Mouse (Mus musculus) stomach, postnatal 0 days (tissue): Measurements from ENCODE around the gene Arpp19. TPM values are rescaled to one million over a fixed set of nuclear protein-coding genes. Genes with fewer than 3 reads are reported as not detected.

Experiments used
- ATAC-seq: fragments of 200-750 bp; cut with Nextera tagmentation; 2 replicates; pipeline ENCODE4 v1.8.0; 2017; ENCODE audit not compliant: low FRiP score, low TSS enrichment
- DNase-seq: peaks from one replicate; pipeline ENCODE4 v3.0.0-alpha.2; 2016; ENCODE audit warnings: low spot score
- H3K27ac ChIP-seq: fragments of 300-500 bp; sonication (generic); replicated peaks from 2 replicates; pipeline ENCODE4 v1.5.1; 2014; ENCODE audit warnings: mild to moderate bottlenecking, control low read depth
- H3K27me3 ChIP-seq: fragments of 300-500 bp; sonication (generic); 2 replicates; pipeline ENCODE4 v1.6.1; 2014; ENCODE audit warnings: low read length; ENCODE audit not compliant: control insufficient read depth, insufficient read depth
- H3K36me3 ChIP-seq: fragments of 300-500 bp; sonication (generic); 2 replicates; pipeline ENCODE4 v1.6.1; 2014; ENCODE audit warnings: low read length, mixed read lengths; ENCODE audit not compliant: control insufficient read depth, insufficient read depth
- H3K4me1 ChIP-seq: fragments of 300-500 bp; sonication (generic); replicated peaks from 2 replicates; pipeline ENCODE4 v1.6.1; 2014; ENCODE audit warnings: antibody characterized with exemption; ENCODE audit not compliant: control insufficient read depth, insufficient read depth
- H3K4me2 ChIP-seq: fragments of 300-500 bp; sonication (generic); replicated peaks from 2 replicates; pipeline ENCODE4 v1.6.1; 2014; ENCODE audit warnings: low read depth, mild to moderate bottlenecking, control low read depth, moderate library complexity
- H3K4me3 ChIP-seq: fragments of 300-500 bp; sonication (generic); 2 replicates; pipeline ENCODE4 v1.5.1; 2014; ENCODE audit warnings: low read depth, low read length, control low read depth
- H3K9ac ChIP-seq: fragments of 300-500 bp; sonication (generic); 2 replicates; pipeline ENCODE4 v1.6.1; 2014; ENCODE audit warnings: mild to moderate bottlenecking, low read length, control low read depth, mixed read lengths
- H3K9me3 ChIP-seq: fragments of 300-500 bp; sonication (generic); 2 replicates; pipeline ENCODE4 v1.6.1; 2016; ENCODE audit warnings: low read length; ENCODE audit not compliant: control insufficient read depth
- CTCF ChIP-seq: IDR thresholded peaks from 2 replicates; pipeline ENCODE4 v1.5.1; 2016; ENCODE audit warnings: antibody characterized with exemption, low read depth, mild to moderate bottlenecking, moderate library complexity
- EP300 ChIP-seq: optimal IDR thresholded peaks from 2 replicates; pipeline ENCODE3; 2016; ENCODE audit warnings: antibody characterized with exemption
- WGBS: fragments of 180-500 bp; shearing (Covaris S2); extraction: QIAGEN DNeasy Blood & Tissue Kit; methylation state at CpG from one replicate; pipeline ENCODE4 v1.1.7; 2014; 5-methylcytosine and 5-hydroxymethylcytosine counted together
- polyA plus RNA-seq: library from polyadenylated mRNA; unstranded; fragments of >200 nt; fragmentation: Nextera tagmentation; extraction: Ambion mirVana; gene quantifications from 2 replicates; pipeline ENCODE4 v1.2.1, GENCODE M21; 2015

Arpp19 gene
- polyA plus RNA-seq, 1 experiment from 2014 or later: 327 TPM

DNA sequence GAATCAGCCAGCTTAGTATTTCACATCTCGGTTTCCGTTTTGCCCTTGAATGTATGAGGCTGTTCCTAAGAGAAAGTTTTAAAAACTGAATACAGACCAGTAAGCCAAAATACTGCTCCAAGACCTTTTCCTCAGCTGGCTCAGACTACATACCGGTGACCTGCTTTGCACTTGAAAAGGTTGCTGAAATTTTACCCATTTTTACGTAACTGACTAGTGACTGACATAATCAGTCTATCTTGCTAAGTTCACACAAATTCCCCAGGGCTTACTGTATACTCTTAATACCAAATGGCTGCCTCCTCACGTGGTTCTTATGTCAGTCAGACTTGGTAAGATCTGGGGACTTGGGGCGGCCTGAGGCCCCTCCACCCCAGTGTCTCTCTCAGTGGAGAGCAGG is 18.2 kb upstream of the Arpp19 start:
- WGBS: 86% methylated on average over 6 of the region's 6 CpGs

GRCm38 (mm10) chr9:75019592-75019991 is 17.8 kb upstream of the Arpp19 start:
- TF ChIP-seq EP300: no peak
- no peak for TF ChIP-seq CTCF
- ATAC-seq (no peak), DNase-seq (no peak)
- no peak overlapping the region for H3K4me3 ChIP-seq
- H3K9me3 ChIP-seq: no peaks in the 10 kb centered on the region
- no peak overlapping the region for H3K4me2 ChIP-seq
- H3K27me3 ChIP-seq: no peaks in the 10 kb centered on the region
- H3K9ac ChIP-seq: no peak overlapping the region
- no peaks in the 10 kb centered on the region for H3K4me1 ChIP-seq
- peaks cover 8% of the 10 kb centered on the region; the same call in 1 of the 2 replicates for H3K36me3 ChIP-seq
- H3K27ac ChIP-seq: no peak overlapping the region
- WGBS: 70% methylated on average over 3 of the region's 3 CpGs

More for the DNA sequence above, 18.2 kb upstream of the Arpp19 start:
- no peak overlapping the region for H3K9ac ChIP-seq
- H3K4me2 ChIP-seq: no peak overlapping the region
- no peaks in the 10 kb centered on the region for H3K9me3 ChIP-seq
- H3K27ac ChIP-seq: no peak overlapping the region
- no peak overlapping the region for H3K4me3 ChIP-seq
- no peaks in the 10 kb centered on the region for H3K4me1 ChIP-seq
- H3K27me3 ChIP-seq: no peaks in the 10 kb centered on the region
- peaks cover 8% of the 10 kb centered on the region; the same call in 1 of the 2 replicates for H3K36me3 ChIP-seq
- no peak for DNase-seq
- TF ChIP-seq CTCF (no peak), EP300 (no peak)
- ATAC-seq: no peak

DNA sequence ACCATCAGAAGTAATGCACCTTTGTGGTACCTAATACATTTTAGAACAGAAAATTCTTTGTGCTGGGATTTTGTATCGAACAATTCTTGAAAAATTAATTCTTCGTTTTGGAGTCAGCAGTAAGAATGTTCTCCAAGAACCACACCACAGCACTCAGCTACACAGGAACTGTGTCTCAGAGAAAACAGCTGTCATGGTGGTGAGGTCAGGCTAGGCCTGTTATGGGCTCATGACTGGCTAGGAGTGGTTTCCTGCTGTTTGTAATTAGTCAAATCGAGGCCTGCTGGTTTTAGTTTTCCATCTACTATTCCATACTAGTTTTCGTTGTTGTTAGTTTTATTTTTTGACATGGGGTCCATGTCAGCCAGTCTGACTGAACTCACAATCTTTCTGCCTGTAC is 16.9 kb upstream of the Arpp19 start:
- ATAC-seq (no peak), DNase-seq (no peak)
- WGBS: 80% methylated on average over 4 of the region's 4 CpGs
- no peaks in the 10 kb centered on the region for H3K27me3 ChIP-seq
- peaks cover 8% of the 10 kb centered on the region; the same call in 1 of the 2 replicates for H3K36me3 ChIP-seq
- H3K4me1 ChIP-seq: no peaks in the 10 kb centered on the region
- no peak overlapping the region for H3K27ac ChIP-seq
- no peak overlapping the region for H3K4me2 ChIP-seq
- no peak for TF ChIP-seq EP300
- TF ChIP-seq CTCF: no peak
- no peak overlapping the region for H3K4me3 ChIP-seq
- no peaks in the 10 kb centered on the region for H3K9me3 ChIP-seq
- no peak overlapping the region for H3K9ac ChIP-seq

DNA sequence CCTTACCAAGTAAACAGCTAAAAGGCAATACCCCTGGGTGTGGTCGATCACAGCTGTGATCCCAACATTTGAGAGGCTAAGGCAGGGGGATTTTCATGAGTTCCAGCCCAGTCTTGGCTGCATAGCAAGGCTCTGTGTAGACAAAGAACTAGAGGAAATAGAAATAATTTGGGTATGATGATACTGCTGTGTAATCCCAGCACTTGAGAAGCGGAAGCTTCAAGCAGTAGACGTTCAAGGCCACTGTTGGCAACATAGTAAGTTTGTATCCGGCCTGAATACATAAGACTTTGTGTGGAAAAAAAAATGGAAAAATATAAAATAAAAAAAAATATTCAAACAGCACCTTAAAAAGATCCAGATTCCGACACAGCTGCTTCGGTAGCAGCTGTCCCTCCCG is 14.9 kb upstream of the Arpp19 start:
- Histone ChIP-seq H3K27me3 (no peaks in the 10 kb centered on the region), H3K9ac (no peak overlapping the region), H3K4me3 (no peak overlapping the region), H3K27ac (0 out of 2 replicates have a peak overlapping the region, but pooled peaks have one; percentile 13), H3K9me3 (no peaks in the 10 kb centered on the region), H3K4me1 (no peaks in the 10 kb centered on the region), H3K36me3 (peaks cover 8% of the 10 kb centered on the region; the same call in 1 of the 2 replicates), H3K4me2 (no peak overlapping the region)
- DNase-seq (no peak), ATAC-seq (no peak)
- WGBS: 60% methylated on average over 7 of the region's 7 CpGs
- TF ChIP-seq CTCF: no peak
- no peak for TF ChIP-seq EP300

DNA sequence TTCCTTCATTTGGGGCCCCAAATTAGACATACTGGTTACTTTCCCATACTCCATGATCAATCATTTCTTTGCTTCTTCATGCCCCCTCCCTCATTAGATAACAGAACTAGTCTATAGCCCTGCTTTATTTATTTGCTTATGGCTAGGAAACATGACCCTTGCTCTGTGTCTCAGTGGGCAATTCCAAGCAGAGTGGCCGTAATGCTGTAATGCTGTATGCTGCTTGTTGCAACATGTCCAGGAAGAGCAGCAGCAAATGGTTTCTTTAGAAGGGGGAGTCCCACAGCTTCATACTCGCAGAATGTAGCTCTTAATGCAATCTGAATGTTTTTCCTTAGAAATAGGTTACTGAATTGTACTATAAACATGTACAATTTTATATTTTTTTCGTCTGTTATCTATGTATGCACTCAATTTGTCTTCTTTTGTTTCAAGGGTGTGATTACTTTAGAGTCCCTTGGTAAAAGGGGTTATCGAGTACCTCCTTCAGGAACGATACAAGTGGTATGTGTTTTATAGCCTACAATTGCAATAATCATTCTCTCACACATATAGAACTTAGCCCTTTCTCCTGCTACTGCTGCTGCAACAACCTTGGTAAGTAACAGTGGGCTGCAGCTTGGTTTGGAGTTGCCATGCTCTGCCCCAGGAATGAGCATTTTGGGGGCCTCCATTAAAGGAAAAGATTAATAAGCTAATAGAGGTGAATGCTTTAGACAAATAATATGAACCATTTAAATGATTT is 14.1 kb upstream of the Arpp19 start:
- 59% methylated on average over 5 of the region's 5 CpGs for WGBS
- H3K9ac ChIP-seq: no peak overlapping the region
- peaks cover 8% of the 10 kb centered on the region; the same call in 1 of the 2 replicates for H3K36me3 ChIP-seq
- no peak for ATAC-seq
- TF ChIP-seq EP300 (no peak), CTCF (no peak)
- H3K4me1 ChIP-seq: no peaks in the 10 kb centered on the region
- DNase-seq: peak; percentile 1
- no peaks in the 10 kb centered on the region for H3K9me3 ChIP-seq
- H3K4me3 ChIP-seq: no peak overlapping the region
- H3K4me2 ChIP-seq: no peak overlapping the region
- H3K27ac ChIP-seq: no peak overlapping the region
- H3K27me3 ChIP-seq: no peaks in the 10 kb centered on the region

DNA sequence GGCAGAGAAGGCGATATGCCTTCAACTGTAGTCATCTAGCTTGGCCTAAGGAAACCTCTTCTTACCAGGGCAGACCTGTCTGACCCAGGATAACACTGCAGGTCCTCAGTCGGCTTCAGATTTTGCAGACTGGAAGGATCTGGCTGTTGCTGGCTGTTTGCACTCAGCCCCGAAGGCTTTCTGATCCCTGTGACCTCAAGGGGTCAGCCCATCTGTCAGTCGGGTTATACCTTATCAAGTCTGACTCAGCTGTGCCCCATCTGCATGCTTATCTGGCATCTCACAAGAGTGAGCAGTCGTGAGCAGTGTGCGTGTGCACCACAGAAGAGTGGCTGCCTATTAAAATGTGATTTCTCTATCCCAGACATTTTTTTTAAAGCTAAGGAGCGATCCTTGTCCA is 13.3 kb upstream of the Arpp19 start:
- H3K4me2 ChIP-seq: no peak overlapping the region
- no peaks in the 10 kb centered on the region for H3K4me1 ChIP-seq
- DNase-seq: no peak
- H3K27ac ChIP-seq: no peak overlapping the region
- peaks cover 3% of the 10 kb centered on the region; the same call in 1 of the 2 replicates for H3K36me3 ChIP-seq
- no peaks in the 10 kb centered on the region for H3K27me3 ChIP-seq
- no peak overlapping the region for H3K9ac ChIP-seq
- TF ChIP-seq EP300 (no peak), CTCF (no peak)
- no peak for ATAC-seq
- 50% methylated on average over 7 of the region's 7 CpGs for WGBS
- no peak overlapping the region for H3K4me3 ChIP-seq
- no peaks in the 10 kb centered on the region for H3K9me3 ChIP-seq
